Mouse (Mus musculus): Measurements from ENCODE around the gene Tbc1d8. TPM values are rescaled to one million over a fixed set of nuclear protein-coding genes. Genes with fewer than 3 reads are reported as not detected.

Gene Tbc1d8
- polyA plus RNA-seq, 1 experiment: 5.8 TPM

DNA sequence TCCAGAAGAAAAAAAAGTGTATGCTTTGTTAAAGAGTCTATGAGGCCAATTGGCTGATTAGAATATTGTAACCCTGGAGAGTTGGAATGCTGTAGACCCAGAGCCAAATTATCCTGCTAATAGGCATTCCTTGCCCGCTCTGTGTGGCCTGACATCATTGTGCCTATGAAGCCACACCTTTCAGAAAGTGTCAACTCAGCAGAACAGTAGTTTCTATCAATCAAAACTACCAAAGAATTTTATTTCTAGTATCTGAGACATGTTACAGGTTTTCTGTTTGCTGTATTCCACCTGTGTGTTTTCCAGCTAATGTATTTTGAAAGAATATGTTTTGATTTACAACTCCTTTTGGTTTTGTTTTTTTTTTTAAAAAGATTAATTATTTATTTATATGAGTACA is 33.6 kb upstream of the Tbc1d8 start:
- Histone ChIP-seq H3K4me3 (no peak overlapping the region), H3K4me2 (ENCODE audit: low read depth) (no peak overlapping the region), H3ac (ENCODE audit: control insufficient read depth, insufficient read length) (no peak overlapping the region), H3K36me3 (ENCODE audit: control insufficient read depth, insufficient read depth) (no peaks in the 10 kb centered on the region), H3K27me3 (ENCODE audit: control insufficient read depth, insufficient read depth, insufficient read length) (peaks cover 11% of the 10 kb centered on the region), H3K79me2 (ENCODE audit: control insufficient read depth, insufficient read depth) (no peaks in the 10 kb centered on the region)
- no peak for TF ChIP-seq SRF (IDR thresholded peaks at IDR 0.05; ENCODE audit: control insufficient read depth, insufficient read length, low read depth)
- no peak for TF ChIP-seq TCF3 (IDR thresholded peaks at IDR 0.05; ENCODE audit: insufficient read length, low read depth)
- no peak for TF ChIP-seq REST (IDR thresholded peaks at IDR 0.05; ENCODE audit: insufficient read depth, insufficient read length)
- TF ChIP-seq TCF12 (IDR thresholded peaks at IDR 0.05; ENCODE audit: insufficient read depth, poor library complexity, severe bottlenecking): no peak
- TF ChIP-seq POLR2A (IDR thresholded peaks at IDR 0.05; ENCODE audit: insufficient read length, low read depth): no peak
- TF ChIP-seq MYOD1 (IDR thresholded peaks at IDR 0.05; ENCODE audit: control insufficient read depth in 1 of 3, insufficient read length in 2 of 3, low read depth in 2 of 3): no peak
- TF ChIP-seq MAX (IDR thresholded peaks at IDR 0.05; ENCODE audit: low read depth): no peak
- no peak for TF ChIP-seq POLR2AphosphoS2 (IDR thresholded peaks at IDR 0.05; ENCODE audit: insufficient read length, low read depth)
- TF ChIP-seq E2F4 (IDR thresholded peaks at IDR 0.05; ENCODE audit: insufficient read depth): no peak
- no peak for TF ChIP-seq MYOG (IDR thresholded peaks at IDR 0.05; ENCODE audit: control insufficient read depth in 1 of 3, insufficient read depth in 1 of 3, insufficient read length in 2 of 3, low read depth in 2 of 3)
- no peak for TF ChIP-seq USF1 (IDR thresholded peaks at IDR 0.05; ENCODE audit: low read depth)
- TF ChIP-seq CEBPB (IDR thresholded peaks at IDR 0.05; ENCODE audit: insufficient read depth, poor library complexity, severe bottlenecking): no peak

DNA sequence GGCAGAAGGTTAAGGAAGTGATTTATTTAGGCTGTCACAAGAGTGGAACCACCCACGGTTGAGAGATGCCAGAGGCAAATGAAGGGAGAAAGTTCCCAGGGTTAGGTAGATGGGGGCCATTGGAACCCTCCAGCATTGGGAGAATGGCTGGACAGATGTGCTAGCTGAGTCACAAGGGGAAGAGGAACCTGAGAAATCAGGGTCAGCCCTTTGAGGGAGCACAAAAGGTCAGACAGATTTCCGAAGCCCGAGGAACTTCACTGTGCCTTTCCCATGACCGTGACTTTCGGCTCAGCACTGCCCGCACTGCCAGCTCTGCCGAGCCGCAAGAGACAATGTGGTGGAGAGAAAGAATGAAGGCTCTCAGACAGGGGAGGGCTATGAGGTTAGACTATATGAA is 33.2 kb upstream of the Tbc1d8 start:
- Histone ChIP-seq H3K36me3 (ENCODE audit: control insufficient read depth, insufficient read depth) (no peaks in the 10 kb centered on the region), H3K27me3 (ENCODE audit: control insufficient read depth, insufficient read depth, insufficient read length) (peaks cover 12% of the 10 kb centered on the region), H3K4me3 (no peak overlapping the region), H3ac (ENCODE audit: control insufficient read depth, insufficient read length) (no peak overlapping the region), H3K4me2 (ENCODE audit: low read depth) (no peak overlapping the region), H3K79me2 (ENCODE audit: control insufficient read depth, insufficient read depth) (no peaks in the 10 kb centered on the region)
- TF ChIP-seq MYOG (IDR thresholded peaks at IDR 0.05; ENCODE audit: control insufficient read depth in 1 of 3, insufficient read depth in 1 of 3, insufficient read length in 2 of 3, low read depth in 2 of 3) (no peak), TCF12 (IDR thresholded peaks at IDR 0.05; ENCODE audit: insufficient read depth, poor library complexity, severe bottlenecking) (no peak), MAX (IDR thresholded peaks at IDR 0.05; ENCODE audit: low read depth) (no peak), USF1 (IDR thresholded peaks at IDR 0.05; ENCODE audit: low read depth) (no peak), REST (IDR thresholded peaks at IDR 0.05; ENCODE audit: insufficient read depth, insufficient read length) (no peak), TCF3 (IDR thresholded peaks at IDR 0.05; ENCODE audit: insufficient read length, low read depth) (no peak), E2F4 (IDR thresholded peaks at IDR 0.05; ENCODE audit: insufficient read depth) (no peak), MYOD1 (IDR thresholded peaks at IDR 0.05; ENCODE audit: control insufficient read depth in 1 of 3, insufficient read length in 2 of 3, low read depth in 2 of 3) (no peak), SRF (IDR thresholded peaks at IDR 0.05; ENCODE audit: control insufficient read depth, insufficient read length, low read depth) (no peak), CEBPB (IDR thresholded peaks at IDR 0.05; ENCODE audit: insufficient read depth, poor library complexity, severe bottlenecking) (no peak), POLR2AphosphoS2 (IDR thresholded peaks at IDR 0.05; ENCODE audit: insufficient read length, low read depth) (no peak)

DNA sequence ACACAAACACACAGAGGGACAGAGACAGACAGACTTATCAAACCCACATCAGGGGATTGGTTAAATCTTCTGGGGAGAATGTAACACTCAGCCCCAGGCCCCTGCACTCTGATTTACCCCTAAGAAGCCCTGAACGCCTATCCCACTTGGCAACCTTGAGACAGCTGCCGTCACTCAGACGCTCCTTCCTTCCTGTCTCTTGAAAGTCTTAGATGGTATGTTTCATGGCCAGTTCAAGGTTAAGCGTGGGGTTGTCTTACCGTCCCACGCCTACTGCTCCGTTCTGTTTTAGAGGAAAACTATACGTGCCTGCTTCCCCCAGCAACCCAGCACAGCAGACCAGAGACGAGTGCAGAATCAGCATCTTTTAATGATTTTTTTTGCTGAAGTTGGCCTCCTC is 27.0 kb upstream of the Tbc1d8 start:
- Histone ChIP-seq H3ac (ENCODE audit: control insufficient read depth, insufficient read length) (no peak overlapping the region), H3K4me3 (no peak overlapping the region), H3K36me3 (ENCODE audit: control insufficient read depth, insufficient read depth) (no peaks in the 10 kb centered on the region), H3K4me2 (ENCODE audit: low read depth) (no peak overlapping the region), H3K79me2 (ENCODE audit: control insufficient read depth, insufficient read depth) (no peaks in the 10 kb centered on the region), H3K27me3 (ENCODE audit: control insufficient read depth, insufficient read depth, insufficient read length) (peaks cover 40% of the 10 kb centered on the region)
- TF ChIP-seq REST (IDR thresholded peaks at IDR 0.05; ENCODE audit: insufficient read depth, insufficient read length) (no peak), USF1 (IDR thresholded peaks at IDR 0.05; ENCODE audit: low read depth) (no peak), CEBPB (IDR thresholded peaks at IDR 0.05; ENCODE audit: insufficient read depth, poor library complexity, severe bottlenecking) (no peak), SRF (IDR thresholded peaks at IDR 0.05; ENCODE audit: control insufficient read depth, insufficient read length, low read depth) (no peak), MAX (IDR thresholded peaks at IDR 0.05; ENCODE audit: low read depth) (no peak), E2F4 (IDR thresholded peaks at IDR 0.05; ENCODE audit: insufficient read depth) (no peak), MYOG (IDR thresholded peaks at IDR 0.05; ENCODE audit: control insufficient read depth in 1 of 3, insufficient read depth in 1 of 3, insufficient read length in 2 of 3, low read depth in 2 of 3) (no peak), POLR2A (IDR thresholded peaks at IDR 0.05; ENCODE audit: insufficient read length, low read depth) (no peak), TCF12 (IDR thresholded peaks at IDR 0.05; ENCODE audit: insufficient read depth, poor library complexity, severe bottlenecking) (no peak)

DNA sequence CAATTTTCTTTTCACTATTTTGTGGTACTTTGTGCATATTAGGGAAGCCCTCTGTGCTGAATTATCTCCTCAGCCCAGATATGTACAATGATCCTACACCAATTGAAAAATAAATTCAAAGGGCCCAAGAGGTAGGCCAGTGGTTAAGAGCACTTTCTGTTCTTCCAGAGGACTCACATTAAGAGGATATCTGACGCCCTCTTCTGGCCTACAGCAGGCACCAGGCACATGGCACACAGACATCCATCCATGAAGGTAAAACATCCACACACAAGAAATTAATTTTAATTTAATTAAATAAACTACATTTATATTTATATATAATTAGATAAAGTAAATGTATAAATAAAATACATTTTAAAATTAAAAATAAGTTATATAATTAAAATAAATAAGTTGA is 25.7 kb upstream of the Tbc1d8 start:
- no peak for TF ChIP-seq MYOD1 (IDR thresholded peaks at IDR 0.05; ENCODE audit: control insufficient read depth in 1 of 3, insufficient read length in 2 of 3, low read depth in 2 of 3)
- peaks cover 42% of the 10 kb centered on the region for H3K27me3 ChIP-seq (ENCODE audit: control insufficient read depth, insufficient read depth, insufficient read length)

DNA sequence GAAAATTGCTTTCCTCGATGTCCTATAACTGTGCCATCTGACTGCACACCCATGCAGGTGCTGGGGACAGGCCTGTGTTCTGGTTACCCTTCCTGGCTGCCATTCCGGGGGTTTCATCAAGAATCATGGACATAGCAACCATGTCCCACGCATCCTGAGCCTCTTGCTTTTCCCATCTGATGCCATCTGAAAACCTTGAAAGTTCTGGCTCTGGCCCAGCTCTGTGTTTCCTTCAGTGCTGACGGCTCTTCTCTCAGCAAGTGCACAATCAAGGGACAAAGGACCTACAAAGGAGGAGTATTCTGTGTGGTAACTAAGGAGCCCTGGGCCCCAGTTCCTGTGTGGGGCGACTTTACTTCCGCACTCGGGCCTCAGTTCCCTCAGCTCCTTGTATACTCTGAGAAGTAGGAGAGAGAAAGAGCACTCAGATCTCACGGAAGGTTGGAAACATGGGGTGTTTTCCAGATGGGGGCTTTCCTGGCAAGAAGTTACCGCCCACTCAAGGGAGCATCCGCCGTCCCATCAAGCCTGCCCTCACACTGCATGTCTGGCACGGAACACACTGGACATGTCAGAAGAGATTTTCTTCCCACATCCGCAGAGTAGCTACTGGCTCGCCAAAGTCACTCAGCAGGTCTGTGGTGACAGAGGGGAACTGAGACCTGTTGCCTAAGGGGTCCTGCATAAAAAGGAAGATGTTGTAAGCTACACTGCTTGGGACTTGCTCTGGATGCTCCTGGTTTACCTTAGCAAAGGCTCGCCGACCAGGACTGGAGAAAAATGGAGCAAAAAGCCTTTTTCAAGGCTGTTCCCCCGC is 24.5 kb upstream of the Tbc1d8 start:
- Histone ChIP-seq H3K4me2 (ENCODE audit: low read depth) (no peak overlapping the region), H3K4me3 (no peak overlapping the region)
- no peak for TF ChIP-seq MYOD1 (IDR thresholded peaks at IDR 0.05; ENCODE audit: control insufficient read depth in 1 of 3, insufficient read length in 2 of 3, low read depth in 2 of 3)
- TF ChIP-seq TCF12 (IDR thresholded peaks at IDR 0.05; ENCODE audit: insufficient read depth, poor library complexity, severe bottlenecking): no peak
- no peak for TF ChIP-seq TCF3 (IDR thresholded peaks at IDR 0.05; ENCODE audit: insufficient read length, low read depth)
- TF ChIP-seq E2F4 (IDR thresholded peaks at IDR 0.05; ENCODE audit: insufficient read depth): no peak
- no peak for TF ChIP-seq CEBPB (IDR thresholded peaks at IDR 0.05; ENCODE audit: insufficient read depth, poor library complexity, severe bottlenecking)
- TF ChIP-seq REST (IDR thresholded peaks at IDR 0.05; ENCODE audit: insufficient read depth, insufficient read length): no peak
- TF ChIP-seq SRF (IDR thresholded peaks at IDR 0.05; ENCODE audit: control insufficient read depth, insufficient read length, low read depth): no peak
- TF ChIP-seq USF1 (IDR thresholded peaks at IDR 0.05; ENCODE audit: low read depth): no peak
- no peak for TF ChIP-seq MAX (IDR thresholded peaks at IDR 0.05; ENCODE audit: low read depth)
- TF ChIP-seq POLR2AphosphoS2 (IDR thresholded peaks at IDR 0.05; ENCODE audit: insufficient read length, low read depth): no peak
- TF ChIP-seq MYOG (IDR thresholded peaks at IDR 0.05; ENCODE audit: control insufficient read depth in 1 of 3, insufficient read depth in 1 of 3, insufficient read length in 2 of 3, low read depth in 2 of 3): no peak
- TF ChIP-seq POLR2A (IDR thresholded peaks at IDR 0.05; ENCODE audit: insufficient read length, low read depth): no peak

More for the DNA sequence above, 25.7 kb upstream of the Tbc1d8 start:
- no peaks in the 10 kb centered on the region for H3K36me3 ChIP-seq (ENCODE audit: control insufficient read depth, insufficient read depth)
- H3K4me3 ChIP-seq: no peak overlapping the region
- H3K4me2 ChIP-seq (ENCODE audit: low read depth): no peak overlapping the region
- no peaks in the 10 kb centered on the region for H3K79me2 ChIP-seq (ENCODE audit: control insufficient read depth, insufficient read depth)
- no peak overlapping the region for H3ac ChIP-seq (ENCODE audit: control insufficient read depth, insufficient read length)

More for the DNA sequence above, 24.5 kb upstream of the Tbc1d8 start:
- peaks cover 43% of the 10 kb centered on the region for H3K27me3 ChIP-seq (ENCODE audit: control insufficient read depth, insufficient read depth, insufficient read length)
- no peaks in the 10 kb centered on the region for H3K36me3 ChIP-seq (ENCODE audit: control insufficient read depth, insufficient read depth)
- no peak overlapping the region for H3ac ChIP-seq (ENCODE audit: control insufficient read depth, insufficient read length)
- H3K79me2 ChIP-seq (ENCODE audit: control insufficient read depth, insufficient read depth): no peaks in the 10 kb centered on the region

Data from myocyte (in vitro differentiated cells).